Mouse (Mus musculus) liver, embryonic 16.5 days (tissue): ENCODE measurements around the gene Psmb10. TPM values are rescaled to one million over a fixed set of nuclear protein-coding genes. Genes with fewer than 3 reads are reported as not detected.

Experiments
- ATAC-seq: fragments of 200-750 bp; cut with Nextera tagmentation; 2 replicates; pipeline ENCODE4 v1.8.0; 2017; ENCODE audit warnings: low read depth, mild to moderate bottlenecking, moderate number of reproducible peaks, moderate library complexity
- H3K27ac ChIP-seq: fragments of 300-500 bp; sonication (generic); 2 replicates; pipeline ENCODE4 v1.5.1; 2014; ENCODE audit warnings: mild to moderate bottlenecking, low read length
- H3K27me3 ChIP-seq: fragments of 300-500 bp; sonication (generic); 2 replicates; pipeline ENCODE4 v1.6.1; 2014; ENCODE audit warnings: low read depth, low read length, mixed read lengths; ENCODE audit not compliant: control insufficient read depth, insufficient read depth
- H3K36me3 ChIP-seq: fragments of 300-500 bp; sonication (generic); 2 replicates; pipeline ENCODE4 v1.6.1; 2014; ENCODE audit warnings: mild to moderate bottlenecking; ENCODE audit not compliant: control insufficient read depth, insufficient read depth
- H3K4me1 ChIP-seq: fragments of 300-500 bp; sonication (generic); 2 replicates; pipeline ENCODE4 v1.6.1; 2014; ENCODE audit warnings: low read depth, low read length, mixed read lengths; ENCODE audit not compliant: control insufficient read depth
- H3K4me2 ChIP-seq: fragments of 300-500 bp; sonication (generic); 2 replicates; pipeline ENCODE4 v1.6.1; 2014; ENCODE audit warnings: low read depth, low read length, mixed read lengths
- H3K4me3 ChIP-seq: fragments of 300-500 bp; sonication (generic); 2 replicates; pipeline ENCODE4 v1.5.1; 2014; ENCODE audit warnings: low read depth, mild to moderate bottlenecking, low read length
- H3K9ac ChIP-seq: fragments of 300-500 bp; sonication (generic); 2 replicates; pipeline ENCODE4 v1.6.1; 2014; ENCODE audit warnings: low read depth, low read length
- H3K9me3 ChIP-seq: fragments of 300-500 bp; sonication (generic); replicated peaks from 2 replicates; pipeline ENCODE4 v1.6.1; 2016; ENCODE audit warnings: low read length; ENCODE audit not compliant: control insufficient read depth
- WGBS: fragments of 180-500 bp; shearing (Covaris S2); extraction: QIAGEN DNeasy Blood & Tissue Kit; methylation state at CpG from one replicate; pipeline ENCODE4 v1.1.7; 2014; ENCODE audit not compliant: insufficient replicate concordance; 5-methylcytosine and 5-hydroxymethylcytosine counted together
- polyA plus RNA-seq: library from polyadenylated mRNA; unstranded; fragments of >200 nt; fragmentation: Nextera tagmentation; extraction: Ambion mirVana; gene quantifications from 2 replicates; pipeline ENCODE4 v1.2.1, GENCODE M21; 2015

The Psmb10 gene
- polyA plus RNA-seq, 1 experiment from 2014 or later = 40.6 TPM

GRCm38 (mm10) chr8:105932525-105932924, 5.7 kb downstream of the Psmb10 start:
- no peak overlapping the region for H3K27ac ChIP-seq
- no peaks in the 10 kb centered on the region for H3K27me3 ChIP-seq
- 0 out of 2 replicates have a peak, but pooled peaks cover 2% of the 10 kb centered on the region for H3K36me3 ChIP-seq
- no peak overlapping the region for H3K4me2 ChIP-seq
- no peak overlapping the region for H3K9ac ChIP-seq
- 79% methylated on average over 11 of the region's 11 CpGs for WGBS
- no peak overlapping the region for H3K4me3 ChIP-seq
- ATAC-seq = no peak
- H3K9me3 ChIP-seq = no peaks in the 10 kb centered on the region
- peaks cover 20% of the 10 kb centered on the region for H3K4me1 ChIP-seq

GRCm38 (mm10) chr8:105931271-105931670, 7.0 kb downstream of the Psmb10 start:
- H3K4me3 ChIP-seq = no peak overlapping the region
- H3K27me3 ChIP-seq = no peaks in the 10 kb centered on the region
- H3K27ac ChIP-seq = no peak overlapping the region
- 79% methylated on average over 3 of the region's 3 CpGs for WGBS
- no peak overlapping the region for H3K4me2 ChIP-seq
- H3K4me1 ChIP-seq = peaks cover 15% of the 10 kb centered on the region
- H3K36me3 ChIP-seq = 0 out of 2 replicates have a peak, but pooled peaks cover 2% of the 10 kb centered on the region
- H3K9me3 ChIP-seq = no peaks in the 10 kb centered on the region
- H3K9ac ChIP-seq = no peak overlapping the region
- ATAC-seq = no peak

- H3K36me3 ChIP-seq = 0 out of 2 replicates have a peak, but pooled peaks cover 2% of the 10 kb centered on the region
- no peak overlapping the region for H3K27ac ChIP-seq
- ATAC-seq = peak; percentile 37; the same call in 1 of the 2 replicates
- H3K4me1 ChIP-seq = peaks cover 8% of the 10 kb centered on the region
- no peak overlapping the region for H3K9ac ChIP-seq
- no peaks in the 10 kb centered on the region for H3K27me3 ChIP-seq
- H3K4me3 ChIP-seq = no peak overlapping the region
- H3K4me2 ChIP-seq = no peak overlapping the region
- no peaks in the 10 kb centered on the region for H3K9me3 ChIP-seq
- 19% methylated on average over 8 of the region's 8 CpGs for WGBS
These were observed 7.6 kb downstream of the Psmb10 start for GRCm38 (mm10) chr8:105930602-105931001.

- Histone ChIP-seq H3K36me3 (0 out of 2 replicates have a peak, but pooled peaks cover 2% of the 10 kb centered on the region), H3K9ac (no peak overlapping the region), H3K27me3 (no peaks in the 10 kb centered on the region), H3K4me3 (no peak overlapping the region), H3K9me3 (no peaks in the 10 kb centered on the region), H3K27ac (no peak overlapping the region), H3K4me1 (no peaks in the 10 kb centered on the region), H3K4me2 (no peak overlapping the region)
- 68% methylated on average over 3 of the region's 3 CpGs for WGBS
- no peak for ATAC-seq
These were observed 13.1 kb downstream of the Psmb10 start for GRCm38 (mm10) chr8:105925123-105925522.

- no peak for ATAC-seq
- no peaks in the 10 kb centered on the region for H3K9me3 ChIP-seq
- no peak overlapping the region for H3K4me2 ChIP-seq
- H3K27me3 ChIP-seq = no peaks in the 10 kb centered on the region
- 67% methylated on average over 3 of the region's 3 CpGs for WGBS
- H3K9ac ChIP-seq = no peak overlapping the region
- no peaks in the 10 kb centered on the region for H3K4me1 ChIP-seq
- no peak overlapping the region for H3K27ac ChIP-seq
- H3K4me3 ChIP-seq = no peak overlapping the region
- no peaks in the 10 kb centered on the region; the same call in 1 of the 2 replicates for H3K36me3 ChIP-seq
These were observed 18.9 kb downstream of the Psmb10 start for GRCm38 (mm10) chr8:105919390-105919789.

- H3K4me1 ChIP-seq = peaks cover 16% of the 10 kb centered on the region
- H3K4me2 ChIP-seq = peak overlapping the region; percentile 80
- peak overlapping the region; percentile 95 for H3K27ac ChIP-seq
- H3K27me3 ChIP-seq = no peaks in the 10 kb centered on the region
- H3K4me3 ChIP-seq = peak overlapping the region; percentile 91
- WGBS = 12% methylated on average over 16 of the region's 16 CpGs
- H3K9me3 ChIP-seq = no peaks in the 10 kb centered on the region
- peak overlapping the region; percentile 99 for H3K9ac ChIP-seq
- H3K36me3 ChIP-seq = no peaks in the 10 kb centered on the region
- ATAC-seq = peak; percentile 42
These were observed 37.2 kb downstream of the Psmb10 start for GRCm38 (mm10) chr8:105900941-105901616.

GRCm38 (mm10) chr8:105900180-105900940, 37.9 kb downstream of the Psmb10 start, which contains the start of gene Pskh1:
Pskh1 (plus strand) TSS chr8:105900441.
- Histone ChIP-seq H3K9ac (peak within 1 kb of the TSS; percentile 99), H3K27ac (peak within 1 kb of the TSS; percentile 95), H3K36me3 (no peaks in the 10 kb centered on the region), H3K4me3 (peak within 1 kb of the TSS; percentile 91), H3K9me3 (no peaks in the 10 kb centered on the region), H3K27me3 (no peaks in the 10 kb centered on the region), H3K4me1 (peaks cover 16% of the 10 kb centered on the region), H3K4me2 (peak within 1 kb of the TSS; percentile 80)
- WGBS = under 1% methylated on average over 65 of the region's 68 CpGs
- peak; percentile 92 for ATAC-seq

GRCm38 (mm10) chr8:105897801-105898480, 40.3 kb downstream of the Psmb10 start:
- Histone ChIP-seq H3K27ac (no peak overlapping the region), H3K4me3 (no peak overlapping the region), H3K4me1 (peaks cover 16% of the 10 kb centered on the region), H3K27me3 (no peaks in the 10 kb centered on the region), H3K4me2 (no peak overlapping the region), H3K36me3 (no peaks in the 10 kb centered on the region), H3K9me3 (no peaks in the 10 kb centered on the region), H3K9ac (no peak overlapping the region)
- no peak for ATAC-seq
- 65% methylated on average over 9 of the region's 9 CpGs for WGBS
